7 mouse cellular contexts compared by ENCODE assay signal in the genomic region with DNA sequence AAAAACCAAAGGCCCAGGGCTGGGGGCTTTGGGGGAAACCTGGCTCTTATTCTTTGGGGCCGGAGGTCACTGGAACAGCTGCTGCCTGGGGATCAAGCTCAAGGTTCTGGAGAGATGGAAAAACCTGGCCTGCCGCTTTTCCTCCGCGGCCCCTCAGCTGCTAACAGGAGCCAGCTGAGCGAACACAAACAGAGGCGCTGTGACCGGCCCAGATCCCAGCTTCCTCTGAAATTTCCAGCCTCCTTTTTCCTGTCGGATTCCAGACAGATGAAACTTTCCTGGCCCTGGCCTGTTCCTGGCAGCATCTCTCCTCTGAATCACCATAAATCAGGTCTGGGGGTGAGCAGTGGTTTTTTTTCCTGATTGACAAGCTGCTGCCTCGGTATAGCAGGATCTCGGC. TPM values are rescaled to one million over a fixed set of nuclear protein-coding genes. Genes with fewer than 3 reads are reported as not detected.
DNase-seq lines count a peak whose midpoint lies in the region; ATAC-seq and TF ChIP-seq lines count a peak whose summit lies in the region.

No protein-coding gene starts in this region.

- H3K4me1 ChIP-seq in embryonic facial prominence, embryonic 15.5 days, result peaks cover 27% of the 10 kb centered on the region
- H3K4me1 ChIP-seq in limb, embryonic 10.5 days, result peaks cover 41% of the 10 kb centered on the region
- H3K4me1 ChIP-seq in stomach, postnatal 0 days (replicated peaks; ENCODE audit: control insufficient read depth, insufficient read depth), result peaks cover 4% of the 10 kb centered on the region; the same call in 1 of the 2 replicates

- no peak overlapping the region for H3K4me3 ChIP-seq in embryonic facial prominence, embryonic 15.5 days (replicated peaks)
- peak overlapping the region; percentile 24 for H3K4me3 ChIP-seq in limb, embryonic 10.5 days
- no peak overlapping the region for H3K4me3 ChIP-seq in stomach, postnatal 0 days (ENCODE audit: low read depth, low read length)

- intact Hi-C loops in heart, postnatal 14 days (cut with DNase I), result loop anchor here (5.0 kb wide), 1 partner anchor 52 kb away; no protein-coding TSS in a partner anchor

- peak; percentile 67 for ATAC-seq in embryonic facial prominence, embryonic 15.5 days (ENCODE audit: insufficient number of reproducible peaks, low FRiP score, low TSS enrichment, low read depth)
- ATAC-seq in stomach, postnatal 0 days (ENCODE audit: low FRiP score, low TSS enrichment), result peak; percentile 45; the same call in 1 of the 2 replicates

- TF ChIP-seq POLR2A in brain, embryonic 14.5 days (IDR thresholded peaks at IDR 0.05; ENCODE audit: borderline replicate concordance, extremely low read depth, insufficient read depth, insufficient read length, poor library complexity, severe bottlenecking), result no peak

- no peak overlapping the region; the same call in 1 of the 2 replicates for H3K4me2 ChIP-seq in embryonic facial prominence, embryonic 15.5 days (replicated peaks)
- peak overlapping the region; percentile 27 for H3K4me2 ChIP-seq in stomach, postnatal 0 days (replicated peaks; ENCODE audit: low read depth)

- H3K9me3 ChIP-seq in embryonic facial prominence, embryonic 15.5 days (replicated peaks), result no peaks in the 10 kb centered on the region
- no peaks in the 10 kb centered on the region for H3K9me3 ChIP-seq in limb, embryonic 10.5 days (replicated peaks)
- no peaks in the 10 kb centered on the region for H3K9me3 ChIP-seq in stomach, postnatal 0 days (ENCODE audit: control insufficient read depth, low read length)

- no peaks in the 10 kb centered on the region for H3K27me3 ChIP-seq in embryonic facial prominence, embryonic 15.5 days
- no peaks in the 10 kb centered on the region for H3K27me3 ChIP-seq in limb, embryonic 10.5 days (ENCODE audit: low read depth, poor library complexity, severe bottlenecking)
- no peaks in the 10 kb centered on the region for H3K27me3 ChIP-seq in stomach, postnatal 0 days (ENCODE audit: control insufficient read depth, insufficient read depth, low read length)

- no peak for TF ChIP-seq EP300 in stomach, postnatal 0 days (optimal IDR thresholded peaks at IDR 0.05)

- WGBS in embryonic facial prominence, embryonic 15.5 days, result 7% methylated on average over 10 of the region's 10 CpGs
- 12% methylated on average over 10 of the region's 10 CpGs for WGBS in limb, embryonic 10.5 days
- WGBS in stomach, postnatal 0 days, result 6% methylated on average over 10 of the region's 10 CpGs

- DNase-seq in brain, embryonic 14.5 days (ENCODE audit: low read depth), result peak; percentile 59
- peak; percentile 69 to 73 for DNase-seq in heart, postnatal 14 days
- DNase-seq in limb, embryonic 10.5 days (ENCODE audit: low spot score), result peak; percentile 80
- DNase-seq in stomach, postnatal 0 days (ENCODE audit: low spot score), result peak; percentile 41
- no peak for DNase-seq in cerebellum, postnatal 25 days
- DNase-seq in right cerebral cortex, postnatal 14 days, result no peak

- H3K36me3 ChIP-seq in embryonic facial prominence, embryonic 15.5 days, result no peaks in the 10 kb centered on the region
- no peaks in the 10 kb centered on the region for H3K36me3 ChIP-seq in limb, embryonic 10.5 days
- no peaks in the 10 kb centered on the region for H3K36me3 ChIP-seq in stomach, postnatal 0 days (ENCODE audit: control insufficient read depth, insufficient read depth, low read length)

- no peak overlapping the region for H3K9ac ChIP-seq in embryonic facial prominence, embryonic 15.5 days
- no peak overlapping the region for H3K9ac ChIP-seq in stomach, postnatal 0 days (ENCODE audit: low read length)

- TF ChIP-seq CTCF in brain, embryonic 14.5 days (IDR thresholded peaks at IDR 0.05; ENCODE audit: borderline replicate concordance, extremely low read depth, insufficient read depth, insufficient read length), result no peak
- no peak for TF ChIP-seq CTCF in stomach, postnatal 0 days (IDR thresholded peaks at IDR 0.05; ENCODE audit: low read depth)

- H3K27ac ChIP-seq in embryonic facial prominence, embryonic 15.5 days (replicated peaks), result peak overlapping the region; percentile 82
- peak overlapping the region; percentile 83 for H3K27ac ChIP-seq in limb, embryonic 10.5 days
- H3K27ac ChIP-seq in stomach, postnatal 0 days (replicated peaks), result peak overlapping the region; percentile 53

RNA-seq across cellular contexts. Expression of gene Etv4, which starts 44.9 kb away (rescaled TPM):
- 7.3 and 10.4 TPM in 2 replicates for polyA plus RNA-seq in brain, embryonic 14.5 days (2012; rRNA removed)
- 11.1 and 15.1 TPM in 2 replicates for polyA plus RNA-seq in embryonic facial prominence, embryonic 15.5 days (2015; fragmentation: Nextera tagmentation; extraction: Ambion mirVana)
- total RNA-seq in heart, postnatal 14 days (2021), result 1 to 10 TPM; 1.0 to 1.3 TPM
- 37.8 and 48.3 TPM in 2 replicates for polyA plus RNA-seq in limb, embryonic 10.5 days (2016; fragmentation: Nextera tagmentation; extraction: Ambion mirVana)
- 1.8 and 2.0 TPM in 2 replicates for polyA plus RNA-seq in stomach, postnatal 0 days (2015; fragmentation: Nextera tagmentation; extraction: Ambion mirVana)

Comparison
In these comparisons a context has a peak if more than half of its experiments do, and no peak if none do; other contexts are left out.
1. DNase-seq: peak in brain, embryonic 14.5 days (single experiment), heart, postnatal 14 days (2 of 2), limb, embryonic 10.5 days (single experiment) and stomach, postnatal 0 days (single experiment); none in cerebellum, postnatal 25 days (0 of 2) and right cerebral cortex, postnatal 14 days (single experiment).
2. Peak in every context shown above with its lines, with median percentiles within 50 percentile points of each other: H3K27ac ChIP-seq.